Mouse (Mus musculus): Measurements from ENCODE around the gene Ugt1a6b. TPM values are rescaled to one million over a fixed set of nuclear protein-coding genes. Genes with fewer than 3 reads are reported as not detected.

Ugt1a6b gene
- polyA plus RNA-seq, 1 experiment from 2014 or later = 2.6 TPM

DNA sequence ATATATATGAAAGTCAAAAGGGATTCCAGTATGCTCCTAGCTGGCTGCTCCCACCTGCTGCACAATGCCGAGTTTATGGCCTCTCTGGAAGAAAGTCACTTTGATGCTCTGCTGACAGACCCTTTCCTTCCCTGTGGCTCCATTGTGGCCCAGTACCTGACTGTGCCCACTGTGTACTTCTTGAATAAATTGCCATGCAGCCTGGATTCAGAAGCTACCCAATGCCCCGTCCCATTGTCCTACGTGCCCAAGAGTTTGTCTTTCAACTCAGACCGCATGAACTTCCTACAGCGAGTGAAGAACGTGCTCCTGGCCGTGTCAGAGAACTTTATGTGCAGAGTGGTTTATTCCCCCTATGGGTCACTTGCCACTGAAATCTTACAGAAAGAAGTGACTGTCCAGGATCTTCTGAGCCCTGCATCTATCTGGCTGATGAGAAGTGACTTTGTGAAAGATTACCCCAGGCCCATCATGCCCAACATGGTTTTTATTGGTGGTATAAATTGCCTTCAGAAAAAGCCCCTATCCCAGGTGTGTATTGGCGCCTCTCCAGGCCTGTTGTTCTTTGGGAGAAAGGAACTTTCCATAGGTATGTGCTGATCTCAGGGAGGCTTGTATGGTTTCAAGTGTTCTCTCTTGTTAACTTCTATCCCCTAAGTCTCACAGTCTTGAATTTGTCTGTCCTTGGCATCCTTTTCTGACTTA is 109.4 kb downstream of the Ugt1a6b start:
- WGBS = 63% methylated on average over 8 of the region's 8 CpGs
- Histone ChIP-seq H3K36me3 (no peaks in the 10 kb centered on the region), H3K4me2 (no peak overlapping the region), H3K9me3 (peaks cover 59% of the 10 kb centered on the region), H3K4me3 (no peak overlapping the region), H3K9ac (no peak overlapping the region), H3K27ac (replicated peaks) (no peak overlapping the region), H3K27me3 (no peaks in the 10 kb centered on the region), H3K4me1 (replicated peaks) (no peaks in the 10 kb centered on the region)
- 0 out of 2 replicates have a peak, but pooled peaks have one; percentile 12 for ATAC-seq (ENCODE audit: low FRiP score, low read depth)

DNA sequence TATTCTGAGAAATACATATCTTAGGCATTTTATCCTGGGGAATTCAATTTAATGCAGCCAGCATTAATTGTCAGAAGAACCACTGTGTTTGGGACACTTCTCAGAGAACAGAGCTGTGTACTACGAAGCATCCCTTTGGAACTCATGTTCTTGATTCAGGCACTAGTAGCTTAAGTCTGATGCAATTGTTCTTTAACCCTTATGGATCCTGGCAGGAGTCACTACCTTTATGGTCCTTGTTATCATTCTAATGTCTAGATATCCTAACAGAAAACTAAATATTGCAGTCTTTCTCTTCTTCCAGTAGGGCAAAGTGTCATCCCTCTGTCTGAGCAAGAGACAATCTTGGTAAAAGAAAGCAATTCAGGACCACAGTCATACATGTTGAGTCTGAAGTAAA is 110.0 kb downstream of the Ugt1a6b start:
- Histone ChIP-seq H3K4me3 (no peak overlapping the region), H3K9me3 (peaks cover 62% of the 10 kb centered on the region), H3K4me1 (replicated peaks) (no peaks in the 10 kb centered on the region), H3K27me3 (no peaks in the 10 kb centered on the region), H3K27ac (replicated peaks) (no peak overlapping the region), H3K4me2 (no peak overlapping the region), H3K36me3 (no peaks in the 10 kb centered on the region), H3K9ac (no peak overlapping the region)
- 73% methylated on average over 1 of the region's 1 CpGs for WGBS
- no peak for ATAC-seq (ENCODE audit: low FRiP score, low read depth)

DNA sequence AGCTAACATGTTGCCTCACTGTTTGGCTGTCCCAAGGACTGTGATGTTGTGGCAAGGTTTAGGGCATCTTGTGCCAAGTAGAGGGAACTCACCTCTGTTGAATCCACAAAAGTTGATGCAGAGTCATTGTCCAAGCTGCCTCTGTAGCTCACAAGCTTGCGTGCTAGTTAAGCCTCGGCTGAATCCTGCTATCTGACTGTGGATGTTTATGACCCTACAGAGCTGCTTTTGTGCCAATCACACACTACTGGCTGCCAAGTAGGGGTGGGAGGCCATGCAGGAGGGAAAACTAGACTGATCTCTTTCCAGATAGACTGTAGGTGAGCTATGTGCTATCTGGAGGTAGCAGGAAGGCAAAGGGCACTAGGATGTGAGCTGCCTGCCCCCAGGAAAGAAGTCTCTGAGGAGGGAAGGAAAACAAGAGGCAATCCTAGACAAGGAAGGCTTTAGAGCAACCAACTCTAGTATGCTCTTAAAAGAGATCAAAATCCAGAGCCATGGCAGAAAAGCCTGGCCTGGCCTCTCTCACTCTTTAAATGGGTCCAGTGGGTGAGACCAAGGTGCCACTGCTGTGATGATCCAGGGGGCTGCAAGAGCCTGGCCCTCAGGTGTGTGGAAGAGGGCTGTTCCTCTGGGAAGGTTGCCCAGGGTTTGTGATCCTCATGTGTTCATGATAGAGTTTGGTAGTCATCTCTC is 110.9 kb downstream of the Ugt1a6b start:
- no peaks in the 10 kb centered on the region for H3K36me3 ChIP-seq
- H3K9me3 ChIP-seq = peaks cover 62% of the 10 kb centered on the region
- H3K27ac ChIP-seq (replicated peaks) = no peak overlapping the region
- H3K4me2 ChIP-seq = no peak overlapping the region
- no peak overlapping the region for H3K9ac ChIP-seq
- ATAC-seq (ENCODE audit: low FRiP score, low read depth) = no peak
- 85% methylated on average over 2 of the region's 2 CpGs for whole genome bisulfite sequencing
- no peaks in the 10 kb centered on the region for H3K27me3 ChIP-seq
- H3K4me3 ChIP-seq = no peak overlapping the region
- no peaks in the 10 kb centered on the region for H3K4me1 ChIP-seq (replicated peaks)

DNA sequence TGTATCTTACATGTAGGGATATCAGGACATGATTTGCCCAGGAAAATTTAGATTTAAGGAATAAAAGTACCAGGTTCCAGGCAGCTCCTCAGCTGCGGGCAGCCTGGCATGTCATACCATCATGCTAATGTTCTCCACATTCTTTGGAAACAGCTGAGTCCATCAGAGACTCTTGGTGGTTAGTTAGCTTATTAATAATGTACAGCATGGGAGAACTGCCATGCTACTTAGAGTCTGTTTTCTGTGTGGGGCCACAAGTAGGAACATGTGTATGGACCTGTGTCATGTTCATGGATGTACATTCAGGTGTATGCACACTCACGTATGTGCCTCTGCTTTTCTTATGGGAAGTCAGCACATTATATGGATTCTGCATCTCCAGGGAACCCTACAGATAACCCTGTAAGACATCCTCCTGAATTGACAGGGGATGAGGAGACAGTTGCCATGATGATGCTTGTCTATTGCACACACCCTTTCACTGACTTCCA is 111.5 kb downstream of the Ugt1a6b start:
- Histone ChIP-seq H3K36me3 (no peaks in the 10 kb centered on the region), H3K4me2 (no peak overlapping the region), H3K9me3 (peaks cover 62% of the 10 kb centered on the region), H3K4me1 (replicated peaks) (no peaks in the 10 kb centered on the region), H3K27ac (replicated peaks) (no peak overlapping the region), H3K9ac (no peak overlapping the region), H3K27me3 (no peaks in the 10 kb centered on the region), H3K4me3 (no peak overlapping the region)
- no peak for ATAC-seq (ENCODE audit: low FRiP score, low read depth)
- WGBS = 87% methylated on average over 2 of the region's 2 CpGs

DNA sequence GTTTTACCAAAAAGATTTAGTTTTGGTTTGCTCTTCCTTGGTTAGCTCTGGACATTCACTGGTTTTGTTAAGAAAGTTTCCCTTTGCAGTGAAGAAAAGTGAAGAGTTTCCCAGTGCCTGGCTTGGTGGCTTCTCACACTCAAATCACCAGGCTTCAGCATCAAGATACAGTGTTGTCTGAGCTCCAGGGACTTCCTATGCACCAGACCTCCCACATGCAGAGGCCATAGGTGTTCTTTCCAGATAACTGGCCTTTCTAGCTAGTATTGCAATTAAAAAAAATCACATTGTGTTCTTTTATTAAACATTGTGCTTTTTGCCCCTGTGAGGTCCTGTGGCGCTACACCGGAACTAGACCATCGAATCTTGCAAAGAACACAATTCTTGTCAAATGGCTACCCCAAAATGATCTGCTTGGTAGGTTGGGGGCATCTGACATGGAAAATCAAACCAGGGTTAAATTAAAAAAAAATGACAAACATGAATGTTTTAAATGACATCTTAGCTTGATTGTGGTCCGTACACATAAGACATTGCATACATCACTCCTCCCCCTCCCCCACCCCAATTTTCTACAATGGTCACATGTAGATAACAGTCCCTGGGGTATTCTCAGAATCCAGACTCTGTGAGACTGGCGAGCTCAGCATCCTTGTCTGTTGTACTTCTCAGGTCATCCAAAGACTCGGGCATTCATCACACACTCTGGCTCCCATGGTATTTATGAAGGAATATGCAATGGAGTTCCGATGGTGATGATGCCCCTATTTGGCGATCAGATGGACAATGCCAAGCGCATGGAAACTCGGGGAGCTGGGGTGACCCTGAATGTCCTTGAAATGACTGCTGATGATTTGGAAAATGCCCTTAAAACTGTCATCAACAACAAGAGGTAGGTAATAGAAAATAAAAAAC is 112.7 kb downstream of the Ugt1a6b start:
- H3K36me3 ChIP-seq = no peaks in the 10 kb centered on the region
- H3K9ac ChIP-seq = no peak overlapping the region
- H3K4me1 ChIP-seq (replicated peaks) = no peaks in the 10 kb centered on the region
- ATAC-seq (ENCODE audit: low FRiP score, low read depth) = no peak
- H3K27ac ChIP-seq (replicated peaks) = no peak overlapping the region
- 73% methylated on average over 10 of the region's 10 CpGs for WGBS
- H3K27me3 ChIP-seq = no peaks in the 10 kb centered on the region
- no peak overlapping the region for H3K4me3 ChIP-seq
- peaks cover 62% of the 10 kb centered on the region for H3K9me3 ChIP-seq
- no peak overlapping the region for H3K4me2 ChIP-seq

DNA sequence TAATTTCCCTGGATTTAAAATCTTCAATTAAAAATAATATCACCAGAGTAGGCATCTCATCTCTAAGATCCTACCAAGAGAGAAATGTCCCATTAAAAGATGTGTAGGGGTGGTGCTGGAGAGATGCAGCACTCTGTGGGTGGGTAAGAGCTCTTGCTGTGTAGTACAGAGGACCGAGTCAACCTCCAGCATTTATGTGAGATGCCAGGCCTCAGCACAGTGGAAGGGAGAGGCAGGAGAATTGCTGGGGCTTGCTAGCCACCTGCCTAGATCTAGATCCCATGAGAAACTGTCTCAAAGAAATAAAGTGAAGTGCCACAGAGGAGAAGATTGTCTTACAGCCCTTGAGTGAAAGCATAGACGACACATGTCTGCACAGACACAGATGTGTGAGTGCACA is 113.5 kb downstream of the Ugt1a6b start:
- H3K27me3 ChIP-seq = no peaks in the 10 kb centered on the region
- ATAC-seq (ENCODE audit: low FRiP score, low read depth) = no peak
- 60% methylated on average over 2 of the region's 2 CpGs for WGBS

DNA sequence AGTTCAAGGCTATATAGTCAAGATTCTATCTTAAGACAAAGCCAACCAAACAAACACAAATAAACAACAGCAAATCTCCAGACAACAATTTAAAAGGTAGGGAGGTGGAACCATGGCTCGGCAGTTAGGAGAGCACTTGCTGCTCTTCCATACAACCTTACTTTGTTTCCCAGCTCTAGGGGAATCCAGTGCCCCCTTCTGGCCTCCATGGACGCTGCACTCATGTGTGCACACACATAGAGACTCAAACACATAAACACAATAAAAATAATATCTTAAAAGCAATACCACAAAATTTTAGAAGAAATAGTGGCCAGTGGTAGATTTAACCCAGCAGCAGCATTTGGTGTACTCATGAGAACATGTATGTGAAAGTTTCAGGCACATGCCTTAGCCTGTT is 114.1 kb downstream of the Ugt1a6b start:
- Histone ChIP-seq H3K4me2 (no peak overlapping the region), H3K36me3 (no peaks in the 10 kb centered on the region), H3K27ac (replicated peaks) (no peak overlapping the region), H3K9me3 (peaks cover 55% of the 10 kb centered on the region), H3K4me1 (replicated peaks) (no peaks in the 10 kb centered on the region), H3K9ac (no peak overlapping the region), H3K27me3 (no peaks in the 10 kb centered on the region), H3K4me3 (no peak overlapping the region)
- 61% methylated on average over 2 of the region's 2 CpGs for WGBS
- ATAC-seq (ENCODE audit: low FRiP score, low read depth) = no peak

More for the DNA sequence above, 113.5 kb downstream of the Ugt1a6b start:
- Histone ChIP-seq H3K4me3 (no peak overlapping the region), H3K9me3 (peaks cover 58% of the 10 kb centered on the region), H3K27ac (replicated peaks) (no peak overlapping the region), H3K4me2 (no peak overlapping the region), H3K9ac (no peak overlapping the region), H3K4me1 (replicated peaks) (no peaks in the 10 kb centered on the region), H3K36me3 (no peaks in the 10 kb centered on the region)

DNA sequence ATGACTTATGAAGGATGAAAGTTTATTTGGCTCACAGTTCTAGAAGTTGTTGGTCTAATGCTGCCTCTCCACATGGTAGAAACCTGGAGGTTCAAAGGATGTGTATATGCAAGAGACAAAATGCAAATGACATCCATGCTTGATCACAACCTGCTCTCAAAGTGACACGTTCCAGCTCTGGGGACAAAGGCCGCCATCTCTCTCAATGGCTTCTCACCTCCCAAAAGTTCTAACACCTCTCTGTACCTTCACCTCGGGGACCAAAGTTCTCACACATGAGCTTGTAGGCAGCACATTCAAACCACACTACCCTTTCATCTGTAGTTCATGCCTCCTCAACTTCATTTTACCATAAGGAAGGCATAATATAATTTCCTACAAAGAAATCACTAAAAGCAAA is 114.5 kb downstream of the Ugt1a6b start:
- Histone ChIP-seq H3K27me3 (no peaks in the 10 kb centered on the region), H3K4me3 (no peak overlapping the region), H3K27ac (replicated peaks) (no peak overlapping the region), H3K4me2 (no peak overlapping the region), H3K9ac (no peak overlapping the region), H3K9me3 (peaks cover 53% of the 10 kb centered on the region), H3K36me3 (no peaks in the 10 kb centered on the region), H3K4me1 (replicated peaks) (no peaks in the 10 kb centered on the region)
- ATAC-seq (ENCODE audit: low FRiP score, low read depth) = no peak
- 37% methylated on average over 3 of the region's 3 CpGs for WGBS

DNA sequence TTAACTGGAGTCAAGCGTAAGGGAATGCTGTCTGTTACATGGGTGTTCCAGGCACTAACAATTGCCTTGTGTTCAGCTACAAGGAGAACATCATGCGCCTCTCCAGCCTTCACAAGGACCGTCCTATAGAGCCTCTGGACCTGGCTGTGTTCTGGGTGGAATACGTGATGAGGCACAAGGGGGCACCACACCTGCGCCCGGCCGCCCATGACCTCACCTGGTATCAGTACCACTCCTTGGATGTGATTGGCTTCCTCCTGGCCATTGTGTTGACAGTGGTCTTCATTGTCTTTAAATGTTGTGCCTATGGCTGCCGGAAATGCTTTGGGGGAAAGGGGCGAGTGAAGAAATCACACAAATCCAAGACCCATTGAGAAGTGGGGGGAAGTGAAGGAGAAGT is 115.0 kb downstream of the Ugt1a6b start:
- no peaks in the 10 kb centered on the region for H3K36me3 ChIP-seq
- H3K9ac ChIP-seq = no peak overlapping the region
- H3K4me2 ChIP-seq = no peak overlapping the region
- H3K9me3 ChIP-seq = peaks cover 48% of the 10 kb centered on the region
- H3K27ac ChIP-seq (replicated peaks) = no peak overlapping the region
- no peaks in the 10 kb centered on the region for H3K4me1 ChIP-seq (replicated peaks)
- no peak for ATAC-seq (ENCODE audit: low FRiP score, low read depth)
- no peak overlapping the region for H3K4me3 ChIP-seq
- no peaks in the 10 kb centered on the region for H3K27me3 ChIP-seq
- WGBS = 76% methylated on average over 9 of the region's 9 CpGs

DNA sequence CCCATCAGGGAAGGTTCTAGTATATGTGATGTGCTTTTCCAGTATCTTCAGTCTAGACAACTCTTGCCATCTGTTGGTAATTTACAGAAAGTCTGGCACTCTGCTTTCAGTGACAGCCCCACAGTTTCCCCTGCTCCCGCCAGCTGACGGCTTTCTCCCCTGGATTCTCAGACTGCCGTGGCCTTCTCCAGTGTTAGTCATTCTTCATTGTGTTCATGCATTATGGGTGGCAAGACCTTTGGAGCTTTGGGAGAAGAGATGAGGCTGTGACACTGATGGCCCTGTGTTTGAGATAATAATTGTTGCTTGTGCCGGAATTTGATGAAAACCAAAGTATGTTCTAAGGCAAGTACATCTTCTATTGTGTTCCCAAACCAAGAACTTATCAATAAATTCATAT is 115.5 kb downstream of the Ugt1a6b start:
- 51% methylated on average over 4 of the region's 4 CpGs for WGBS
- ATAC-seq (ENCODE audit: low FRiP score, low read depth) = no peak

DNA sequence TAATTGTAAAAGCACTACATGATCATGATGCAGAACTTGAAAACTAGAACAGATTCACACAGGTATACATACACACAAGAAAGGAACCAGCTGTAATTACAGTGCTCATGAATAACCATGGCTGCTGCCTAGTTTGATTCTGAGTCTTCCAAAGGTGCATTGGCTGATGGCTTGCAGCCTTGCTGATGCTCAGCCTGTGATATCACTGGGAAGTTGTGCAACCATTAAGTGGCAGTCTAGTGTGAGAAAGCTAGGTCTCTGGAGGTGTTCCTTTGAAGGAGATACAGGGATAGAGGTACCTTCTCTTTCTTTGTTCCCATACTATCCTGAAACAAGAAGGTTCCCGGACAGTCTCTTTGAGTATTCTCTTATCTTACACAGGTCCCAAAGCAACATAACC is 116.0 kb downstream of the Ugt1a6b start:
- H3K4me1 ChIP-seq (replicated peaks) = no peaks in the 10 kb centered on the region
- H3K9me3 ChIP-seq = peaks cover 38% of the 10 kb centered on the region
- no peaks in the 10 kb centered on the region for H3K36me3 ChIP-seq
- no peak overlapping the region for H3K4me2 ChIP-seq
- WGBS = 21% methylated on average over 1 of the region's 1 CpGs
- H3K27me3 ChIP-seq = no peaks in the 10 kb centered on the region
- H3K4me3 ChIP-seq = no peak overlapping the region
- H3K27ac ChIP-seq (replicated peaks) = no peak overlapping the region
- no peak for ATAC-seq (ENCODE audit: low FRiP score, low read depth)
- H3K9ac ChIP-seq = no peak overlapping the region

More for the DNA sequence above, 115.5 kb downstream of the Ugt1a6b start:
- no peak overlapping the region for H3K4me2 ChIP-seq
- no peaks in the 10 kb centered on the region for H3K27me3 ChIP-seq
- H3K27ac ChIP-seq (replicated peaks) = no peak overlapping the region
- H3K36me3 ChIP-seq = no peaks in the 10 kb centered on the region
- peaks cover 43% of the 10 kb centered on the region for H3K9me3 ChIP-seq
- no peak overlapping the region for H3K9ac ChIP-seq
- H3K4me3 ChIP-seq = no peak overlapping the region
- no peaks in the 10 kb centered on the region for H3K4me1 ChIP-seq (replicated peaks)

DNA sequence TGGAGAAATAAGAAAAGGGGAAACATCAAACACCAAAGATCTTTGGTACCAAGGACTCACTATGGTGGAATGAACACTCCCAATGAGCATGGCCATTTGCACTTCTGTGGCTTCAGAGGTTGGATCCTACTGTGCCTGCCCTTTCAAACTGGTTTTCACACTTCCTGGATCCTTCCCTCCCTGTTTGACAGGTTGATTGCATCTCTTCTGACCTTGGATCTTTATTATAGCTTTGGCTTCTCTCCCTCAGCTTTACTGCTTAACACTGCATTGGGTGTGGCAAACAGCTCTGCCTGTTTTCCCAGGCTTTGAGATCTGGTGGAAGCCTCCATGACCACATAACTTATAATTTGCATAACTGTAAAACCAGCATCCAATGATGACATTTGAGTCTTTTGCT is 117.3 kb downstream of the Ugt1a6b start:
- Histone ChIP-seq H3K4me3 (no peak overlapping the region), H3K9me3 (peaks cover 28% of the 10 kb centered on the region)
- no peak for ATAC-seq (ENCODE audit: low FRiP score, low read depth)

More for the DNA sequence above, 117.3 kb downstream of the Ugt1a6b start:
- Histone ChIP-seq H3K9ac (no peak overlapping the region), H3K27ac (replicated peaks) (no peak overlapping the region), H3K4me2 (no peak overlapping the region), H3K36me3 (no peaks in the 10 kb centered on the region), H3K4me1 (replicated peaks) (no peaks in the 10 kb centered on the region), H3K27me3 (no peaks in the 10 kb centered on the region)

Measured in hindbrain, embryonic 15.5 days (tissue).